Mouse (Mus musculus) ES-Bruce4 (cell line): ENCODE measurements around the gene Tex14. TPM values are rescaled to one million over a fixed set of nuclear protein-coding genes. Genes with fewer than 3 reads are reported as not detected.
A peak's percentile ranks its signal among the peaks of the same experiment; 100 is the strongest.

Experiments used
- H3K27ac ChIP-seq: 2 replicates; pipeline ENCODE4 v1.5.1; 2012; ENCODE audit warnings: low read length, inconsistent platforms; ENCODE audit not compliant: insufficient read depth
- H3K27me3 ChIP-seq: 2 replicates; pipeline ENCODE4 v1.6.1; 2012; ENCODE audit warnings: mild to moderate bottlenecking, low read length, inconsistent platforms; ENCODE audit not compliant: control insufficient read depth, poor library complexity, insufficient read depth, severe bottlenecking
- H3K36me3 ChIP-seq: 2 replicates; pipeline ENCODE4 v1.6.1; 2012; ENCODE audit warnings: inconsistent platforms, mild to moderate bottlenecking, low read length, moderate library complexity; ENCODE audit not compliant: control insufficient read depth, poor library complexity, insufficient read depth, severe bottlenecking
- H3K4me1 ChIP-seq: one replicate; pipeline ENCODE4 v1.8.1; 2011; ENCODE audit warnings: low read length; ENCODE audit not compliant: control insufficient read depth, insufficient read depth
- H3K4me3 ChIP-seq: 2 replicates; pipeline ENCODE4 v1.5.1; 2011; ENCODE audit warnings: low read depth, mild to moderate bottlenecking, low read length
- H3K9ac ChIP-seq: 2 replicates; pipeline ENCODE4 v1.6.1; 2012; ENCODE audit warnings: low read depth, mild to moderate bottlenecking, inconsistent platforms; ENCODE audit not compliant: poor library complexity, severe bottlenecking
- H3K9me3 ChIP-seq: replicated peaks from 2 replicates; pipeline ENCODE4 v1.6.1; 2012; ENCODE audit warnings: mild to moderate bottlenecking, low read length, inconsistent platforms; ENCODE audit not compliant: control insufficient read depth, poor library complexity, insufficient read depth, severe bottlenecking
- CTCF ChIP-seq: IDR thresholded peaks from one replicate; pipeline ENCODE4 v1.8.1; 2011; ENCODE audit warnings: low read depth, low read length
- EP300 ChIP-seq: IDR thresholded peaks from 2 replicates; pipeline ENCODE4 v1.6.1; 2011; ENCODE audit warnings: low read depth, low read length; ENCODE audit not compliant: insufficient read depth
- POLR2A ChIP-seq: IDR thresholded peaks from one replicate; pipeline ENCODE4 v1.8.1; 2011; ENCODE audit warnings: low read length; ENCODE audit not compliant: insufficient read depth
- polyA plus RNA-seq: library from polyadenylated mRNA; stranded (reverse); fragments of >200 nt; gene quantifications from 2 replicates; pipeline ENCODE4 v1.2.4, GENCODE M21; 2011; ENCODE audit warnings: low read depth; ENCODE audit not compliant: missing spikeins, insufficient read depth, insufficient read length

Gene Tex14
- polyA plus RNA-seq, 1 experiment = 15.9 TPM

GRCm38 (mm10) chr11:87519260-87519659 lies 114.4 kb downstream of the Tex14 start:
- TF ChIP-seq CTCF (peak; percentile 76), EP300 (no peak)
- no peak overlapping the region for H3K4me3 ChIP-seq
- peaks cover 4% of the 10 kb centered on the region; the same call in 1 of the 2 replicates for H3K36me3 ChIP-seq
- no peak overlapping the region for H3K27ac ChIP-seq
- H3K4me1 ChIP-seq = no peaks in the 10 kb centered on the region
- no peak overlapping the region for H3K9ac ChIP-seq
- H3K27me3 ChIP-seq = no peaks in the 10 kb centered on the region
- H3K9me3 ChIP-seq = no peaks in the 10 kb centered on the region

- no peak overlapping the region for H3K4me3 ChIP-seq
- H3K27me3 ChIP-seq = no peaks in the 10 kb centered on the region
- no peaks in the 10 kb centered on the region for H3K9me3 ChIP-seq
- no peak for TF ChIP-seq CTCF
- TF ChIP-seq POLR2A = no peak
- TF ChIP-seq EP300 = no peak
- no peak overlapping the region for H3K27ac ChIP-seq
- H3K9ac ChIP-seq = no peak overlapping the region
- H3K4me1 ChIP-seq = no peaks in the 10 kb centered on the region
- 0 out of 2 replicates have a peak, but pooled peaks cover 2% of the 10 kb centered on the region for H3K36me3 ChIP-seq
Observed at GRCm38 (mm10) chr11:87523466-87523865, 118.6 kb downstream of the Tex14 start.

- Histone ChIP-seq H3K36me3 (no peaks in the 10 kb centered on the region), H3K9me3 (no peaks in the 10 kb centered on the region), H3K9ac (no peak overlapping the region), H3K27me3 (no peaks in the 10 kb centered on the region), H3K4me3 (no peak overlapping the region), H3K27ac (no peak overlapping the region), H3K4me1 (no peaks in the 10 kb centered on the region)
- TF ChIP-seq CTCF = no peak
- TF ChIP-seq EP300 = no peak
- TF ChIP-seq POLR2A = no peak
Observed at GRCm38 (mm10) chr11:87523967-87524366, 119.1 kb downstream of the Tex14 start.

GRCm38 (mm10) chr11:87524780-87525179 lies 119.9 kb downstream of the Tex14 start:
- Histone ChIP-seq H3K9ac (no peak overlapping the region), H3K4me3 (no peak overlapping the region), H3K4me1 (no peaks in the 10 kb centered on the region), H3K9me3 (no peaks in the 10 kb centered on the region), H3K27me3 (no peaks in the 10 kb centered on the region), H3K36me3 (no peaks in the 10 kb centered on the region), H3K27ac (no peak overlapping the region)
- no peak for TF ChIP-seq POLR2A
- TF ChIP-seq CTCF = no peak
- no peak for TF ChIP-seq EP300

GRCm38 (mm10) chr11:87527364-87527763 lies 122.5 kb downstream of the Tex14 start:
- TF ChIP-seq EP300 (no peak), POLR2A (no peak), CTCF (no peak)
- Histone ChIP-seq H3K36me3 (no peaks in the 10 kb centered on the region), H3K9me3 (no peaks in the 10 kb centered on the region), H3K9ac (no peak overlapping the region), H3K27me3 (no peaks in the 10 kb centered on the region), H3K4me1 (no peaks in the 10 kb centered on the region), H3K4me3 (no peak overlapping the region), H3K27ac (no peak overlapping the region)

GRCm38 (mm10) chr11:87527990-87528389 lies 123.1 kb downstream of the Tex14 start:
- Histone ChIP-seq H3K27ac (no peak overlapping the region), H3K9me3 (no peaks in the 10 kb centered on the region), H3K27me3 (no peaks in the 10 kb centered on the region), H3K36me3 (no peaks in the 10 kb centered on the region), H3K9ac (no peak overlapping the region), H3K4me1 (no peaks in the 10 kb centered on the region), H3K4me3 (no peak overlapping the region)
- TF ChIP-seq CTCF (peak; percentile 58), POLR2A (no peak)
